Mouse (Mus musculus) liver, adult 10 weeks (tissue): ENCODE data around the gene Gm10477. TPM values are rescaled to one million over a fixed set of nuclear protein-coding genes. Genes with fewer than 3 reads are reported as not detected.

Experiments
- polyA plus RNA-seq: library from polyadenylated mRNA; stranded (reverse); fragments of 350-450 nt; fragmentation: Illumina TruSeq; extraction: RNeasy Lipid Tissue Mini Kit (QIAGEN cat#74804); gene quantifications from one replicate; pipeline ENCODE4 v1.2.3, GENCODE M21; 2014; ENCODE audit warnings: low read depth, low replicate concordance

Gm10477 gene
- not detected for polyA plus RNA-seq

DNA sequence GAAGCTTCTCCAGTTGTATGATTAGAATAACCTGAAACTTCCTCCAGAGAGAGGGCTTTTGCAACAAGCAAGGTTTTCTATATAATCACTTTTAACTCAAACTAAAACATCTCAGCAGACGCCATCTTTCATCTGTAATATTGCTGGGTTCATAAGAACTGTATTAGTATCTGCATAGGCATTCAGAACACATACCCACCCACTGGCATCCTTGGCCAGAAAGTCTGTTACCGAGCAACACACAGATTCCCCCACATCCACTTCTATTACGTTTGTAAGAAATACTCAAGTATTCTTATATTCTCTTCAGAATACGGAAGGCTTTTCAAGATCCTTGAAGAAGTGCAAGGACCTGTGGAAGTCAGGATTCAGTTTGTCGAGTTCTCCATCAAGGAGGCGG, at the start of gene Gm10477:
TSS of gene Gm10477 (plus strand) at position 301 of the 400 bp plus-strand sequence.

DNA sequence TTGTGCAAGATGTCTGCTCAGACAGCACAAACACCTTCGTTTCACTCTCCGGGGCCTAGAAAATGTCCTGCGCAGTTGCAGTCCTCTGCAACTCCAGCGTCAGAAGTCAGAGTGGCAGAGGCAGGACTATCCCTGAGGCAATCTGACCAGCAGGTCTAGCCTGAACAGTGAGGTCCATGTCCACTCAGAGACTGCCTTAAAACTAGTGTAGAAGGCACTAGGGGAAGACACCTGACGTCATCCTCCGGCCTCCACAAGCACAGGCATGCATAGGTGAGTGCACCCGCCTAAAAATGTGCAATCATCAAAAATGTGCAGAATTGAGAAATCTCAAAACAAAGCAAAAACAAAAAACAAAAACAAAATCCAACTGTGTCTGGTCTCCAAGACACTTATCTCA, 25.0 kb downstream of the Gm10477 start, which contains the start of gene Gm648:
TSS of gene Gm648 (minus strand) at position 101 of the 400 bp plus-strand sequence.

Other genes with a start within 250 kb of the Gm10477 start
- 0.79 TPM for gene Zfp449, start 178.3 kb upstream of the Gm10477 start, polyA plus RNA-seq
- gene Smim10l2a, start 150.2 kb upstream of the Gm10477 start, polyA plus RNA-seq = not detected
- not detected for gene Gm2174, start 76.8 kb upstream of the Gm10477 start, polyA plus RNA-seq
- 8.4 TPM for gene Ints6l, start 69.9 kb upstream of the Gm10477 start, polyA plus RNA-seq
- gene Gm648, start 24.9 kb downstream of the Gm10477 start, polyA plus RNA-seq = not detected
- 38.5 TPM for gene Mmgt1, start 73.3 kb downstream of the Gm10477 start, polyA plus RNA-seq
- 11.6 TPM for gene Slc9a6, start 85.0 kb downstream of the Gm10477 start, polyA plus RNA-seq
- gene Fhl1, start 207.0 kb downstream of the Gm10477 start, polyA plus RNA-seq = 7.3 TPM